Mouse (Mus musculus): ENCODE results near the gene Fndc3a. TPM values are rescaled to one million over a fixed set of nuclear protein-coding genes. Genes with fewer than 3 reads are reported as not detected.

Fndc3a gene
- total RNA-seq, 2 experiments from 2014 or later = 36.7 to 37.0 TPM

- DNase-seq (ENCODE audit: extremely low spot score in 1 of 2, low spot score in 1 of 2) = no peak
Observed at GRCm38 (mm10) chr14:72684857-72685370, 24.9 kb downstream of the Fndc3a start.

- no peak for DNase-seq (ENCODE audit: extremely low spot score in 1 of 2, low spot score in 1 of 2)
Observed at GRCm38 (mm10) chr14:72677247-72677646, 32.6 kb downstream of the Fndc3a start.

GRCm38 (mm10) chr14:72671911-72672310 is 37.9 kb downstream of the Fndc3a start:
- no peak for DNase-seq (ENCODE audit: extremely low spot score in 1 of 2, low spot score in 1 of 2)

- no peak for DNase-seq (ENCODE audit: extremely low spot score in 1 of 2, low spot score in 1 of 2)
Observed at GRCm38 (mm10) chr14:72670987-72671386, 38.8 kb downstream of the Fndc3a start.

GRCm38 (mm10) chr14:72649268-72649667 is 60.5 kb downstream of the Fndc3a start:
- no peak for DNase-seq (ENCODE audit: extremely low spot score in 1 of 2, low spot score in 1 of 2)

GRCm38 (mm10) chr14:72645512-72645911 is 64.3 kb downstream of the Fndc3a start:
- no peak for DNase-seq (ENCODE audit: extremely low spot score in 1 of 2, low spot score in 1 of 2)

- DNase-seq (ENCODE audit: extremely low spot score in 1 of 2, low spot score in 1 of 2) = no peak
Observed at GRCm38 (mm10) chr14:72644620-72645019, 65.2 kb downstream of the Fndc3a start.

GRCm38 (mm10) chr14:72638507-72638906 is 71.3 kb downstream of the Fndc3a start:
- no peak for DNase-seq (ENCODE audit: extremely low spot score in 1 of 2, low spot score in 1 of 2)

GRCm38 (mm10) chr14:72633571-72633970 is 76.2 kb downstream of the Fndc3a start:
- DNase-seq (ENCODE audit: extremely low spot score in 1 of 2, low spot score in 1 of 2) = no peak

- DNase-seq (ENCODE audit: extremely low spot score in 1 of 2, low spot score in 1 of 2) = no peak
Observed at GRCm38 (mm10) chr14:72625411-72625810, 84.4 kb downstream of the Fndc3a start.

GRCm38 (mm10) chr14:72604077-72604476 is 105.7 kb downstream of the Fndc3a start:
- DNase-seq (ENCODE audit: extremely low spot score in 1 of 2, low spot score in 1 of 2) = no peak

GRCm38 (mm10) chr14:72603194-72603521 is 106.6 kb downstream of the Fndc3a start:
- no peak for DNase-seq (ENCODE audit: extremely low spot score in 1 of 2, low spot score in 1 of 2)

GRCm38 (mm10) chr14:72602521-72603193 is 107.1 kb downstream of the Fndc3a start:
- DNase-seq (ENCODE audit: extremely low spot score in 1 of 2, low spot score in 1 of 2) = peak; percentile 74 to 82

GRCm38 (mm10) chr14:72601381-72602305 is 108.2 kb downstream of the Fndc3a start:
- DNase-seq (ENCODE audit: extremely low spot score in 1 of 2, low spot score in 1 of 2) = no peak

- DNase-seq (ENCODE audit: extremely low spot score in 1 of 2, low spot score in 1 of 2) = no peak
Observed at GRCm38 (mm10) chr14:72600375-72600774, 109.4 kb downstream of the Fndc3a start.

- no peak for DNase-seq (ENCODE audit: extremely low spot score in 1 of 2, low spot score in 1 of 2)
Observed at GRCm38 (mm10) chr14:72598976-72599740, 110.6 kb downstream of the Fndc3a start.

- DNase-seq (ENCODE audit: extremely low spot score in 1 of 2, low spot score in 1 of 2) = no peak
Observed at GRCm38 (mm10) chr14:72594191-72594590, 115.6 kb downstream of the Fndc3a start.

- DNase-seq (ENCODE audit: extremely low spot score in 1 of 2, low spot score in 1 of 2) = no peak
Observed at GRCm38 (mm10) chr14:72589415-72589814, 120.4 kb downstream of the Fndc3a start.

GRCm38 (mm10) chr14:72582979-72583378 is 126.8 kb downstream of the Fndc3a start:
- no peak for DNase-seq (ENCODE audit: extremely low spot score in 1 of 2, low spot score in 1 of 2)

- no peak for DNase-seq (ENCODE audit: extremely low spot score in 1 of 2, low spot score in 1 of 2)
Observed at GRCm38 (mm10) chr14:72580991-72581390, 128.8 kb downstream of the Fndc3a start.

GRCm38 (mm10) chr14:72576283-72576682 is 133.5 kb downstream of the Fndc3a start:
- no peak for DNase-seq (ENCODE audit: extremely low spot score in 1 of 2, low spot score in 1 of 2)
